Mouse (Mus musculus) spleen, adult 10 weeks (tissue): ENCODE results near the gene Cyren. TPM values are rescaled to one million over a fixed set of nuclear protein-coding genes. Genes with fewer than 3 reads are reported as not detected.

Source experiments
- polyA plus RNA-seq: library from polyadenylated mRNA; stranded (reverse); fragments of 350-450 nt; fragmentation: Illumina TruSeq; extraction: RNeasy Lipid Tissue Mini Kit (QIAGEN cat#74804); gene quantifications from one replicate; pipeline ENCODE4 v1.2.3, GENCODE M21; 2015; ENCODE audit warnings: low replicate concordance; ENCODE audit not compliant: insufficient read depth

Cyren gene
- 15.4 TPM for polyA plus RNA-seq

DNA sequence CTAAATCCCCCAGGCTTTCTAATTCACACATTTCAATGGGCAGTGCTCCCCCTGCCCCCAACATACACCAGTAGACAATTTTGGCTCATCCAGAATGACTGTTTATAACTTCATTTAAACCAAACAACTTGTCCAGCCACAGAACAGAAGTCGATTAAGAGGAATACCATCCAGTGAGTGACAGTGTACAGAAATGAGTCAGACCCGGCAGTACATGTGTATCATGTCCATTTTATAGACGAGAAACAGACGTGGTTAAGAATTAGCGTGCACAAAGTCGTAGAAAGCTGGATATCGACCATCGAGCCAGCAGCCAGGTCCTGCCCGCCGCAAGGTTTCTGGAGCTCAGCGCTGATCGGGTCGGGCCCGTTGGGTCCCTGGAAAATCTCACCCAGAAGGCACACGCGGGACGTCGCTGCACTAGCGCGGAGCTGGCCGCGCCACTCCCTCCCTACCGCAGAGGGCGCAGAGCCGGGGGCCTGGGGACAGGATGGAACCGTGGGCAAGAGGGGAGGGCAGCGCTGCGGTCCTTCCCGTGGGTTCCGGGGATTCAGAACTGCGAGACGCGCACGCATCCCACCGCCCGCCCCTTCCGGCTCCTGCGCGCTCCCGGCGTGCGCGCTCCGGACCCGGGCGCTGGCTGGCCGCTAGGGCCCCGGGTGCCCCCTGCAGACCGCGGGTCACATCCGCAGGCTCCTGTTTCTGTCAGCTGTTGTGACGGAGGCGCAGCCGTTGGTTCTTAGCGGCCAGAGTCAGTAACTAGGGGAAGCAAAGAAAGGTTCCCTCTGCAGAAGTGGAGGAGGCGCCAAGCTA is at the start of gene Cyren:
TSS of gene Cyren (minus strand) at position 552 of the 813 bp plus-strand sequence.

DNA sequence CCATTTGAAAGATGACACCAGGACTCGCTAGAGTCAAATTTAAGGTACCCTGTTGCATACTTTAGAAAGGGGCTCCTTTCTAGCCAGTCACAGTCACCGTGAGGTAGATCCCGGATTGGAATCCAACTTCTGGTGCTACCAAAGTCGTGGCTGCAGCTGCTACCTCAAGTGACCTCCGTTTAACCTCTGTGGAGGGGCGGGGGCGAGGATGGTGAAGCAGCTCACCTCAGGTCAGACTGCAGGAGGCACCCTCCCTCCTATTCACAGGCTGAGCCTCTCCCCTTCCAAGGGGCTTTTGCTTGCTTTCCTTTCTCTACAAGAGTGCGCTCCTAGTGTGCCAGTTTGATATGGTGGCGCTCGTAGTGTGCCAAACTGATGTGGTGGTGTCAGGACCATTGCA is 42.1 kb upstream of the Cyren start, which contains the start of gene Stra8:
TSS of gene Stra8 (plus strand) at position 208 of the 400 bp plus-strand sequence.

DNA sequence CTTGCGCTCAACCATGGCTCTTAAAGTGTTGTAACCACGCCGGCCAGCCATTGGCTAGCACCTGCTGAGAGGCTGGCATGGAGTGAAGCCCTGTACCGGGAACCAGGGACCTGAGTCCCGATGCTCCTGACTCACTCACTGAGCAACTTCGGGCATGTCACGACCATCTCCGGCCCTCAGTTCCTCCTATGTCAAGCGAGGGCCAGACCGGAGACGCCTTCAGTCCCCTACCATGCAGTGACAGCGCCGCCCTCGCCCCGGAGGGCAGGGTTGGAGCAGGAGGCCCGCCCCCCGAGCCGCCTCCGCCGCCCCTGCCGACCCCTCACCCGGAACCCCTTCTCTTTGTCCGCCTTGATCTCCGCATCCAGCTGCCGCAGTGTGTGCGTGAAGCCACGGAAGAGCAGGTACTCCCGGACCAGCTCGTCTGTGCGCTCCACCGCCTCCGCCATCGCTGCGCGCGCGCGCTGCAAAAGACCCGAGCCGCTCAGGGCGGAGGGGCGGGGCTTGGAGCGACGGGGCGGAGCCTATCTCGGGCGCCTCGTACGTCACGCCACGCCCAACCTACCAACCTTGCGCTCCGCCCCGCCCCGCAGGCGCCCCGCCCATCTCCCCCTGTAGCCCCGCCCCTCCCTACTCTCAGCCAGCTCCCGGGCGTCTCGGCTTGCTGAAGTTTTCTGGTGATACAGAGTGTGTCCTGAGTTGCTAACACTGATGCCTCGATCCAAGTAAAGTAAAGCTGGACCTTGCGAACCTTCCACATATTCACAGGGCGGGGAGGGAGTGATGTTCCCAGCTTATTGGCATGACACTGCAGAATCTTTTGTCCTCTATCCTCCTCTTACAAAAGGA is 32.7 kb upstream of the Cyren start, which contains the start of gene Wdr91:
TSS of gene Wdr91 (minus strand) at position 506 of the 849 bp plus-strand sequence.

GRCm38 (mm10) chr6:34862791-34863403 is 15.0 kb downstream of the Cyren start, which contains the start of gene Tmem140:
Gene Tmem140 (plus strand): TSS chr6:34863146.

Other genes with a start within 250 kb of the Cyren start
- gene Agbl3, start 97.6 kb downstream of the Cyren start, polyA plus RNA-seq = 8.9 TPM
- gene Tmem140, start 14.9 kb downstream of the Cyren start, polyA plus RNA-seq = 14.0 TPM
- 44.7 TPM for gene Wdr91, start 32.8 kb upstream of the Cyren start, polyA plus RNA-seq
- gene Stra8, start 42.1 kb upstream of the Cyren start, polyA plus RNA-seq = 0.54 TPM
- gene Slc23a4, start 110.3 kb upstream of the Cyren start, polyA plus RNA-seq = 0.21 TPM